Mouse (Mus musculus): ENCODE results near the gene Vipas39. TPM values are rescaled to one million over a fixed set of nuclear protein-coding genes. Genes with fewer than 3 reads are reported as not detected.
A peak's percentile ranks its signal among the peaks of the same experiment; 100 is the strongest.
"Not testable (repeated sequence)": the region's sequence is repeated elsewhere in the genome, so short reads cannot be mapped to it uniquely, and the experiment has no call there.

Vipas39 gene
- total RNA-seq, 2 experiments from 2014 or later = 35.9 to 40.3 TPM

DNA sequence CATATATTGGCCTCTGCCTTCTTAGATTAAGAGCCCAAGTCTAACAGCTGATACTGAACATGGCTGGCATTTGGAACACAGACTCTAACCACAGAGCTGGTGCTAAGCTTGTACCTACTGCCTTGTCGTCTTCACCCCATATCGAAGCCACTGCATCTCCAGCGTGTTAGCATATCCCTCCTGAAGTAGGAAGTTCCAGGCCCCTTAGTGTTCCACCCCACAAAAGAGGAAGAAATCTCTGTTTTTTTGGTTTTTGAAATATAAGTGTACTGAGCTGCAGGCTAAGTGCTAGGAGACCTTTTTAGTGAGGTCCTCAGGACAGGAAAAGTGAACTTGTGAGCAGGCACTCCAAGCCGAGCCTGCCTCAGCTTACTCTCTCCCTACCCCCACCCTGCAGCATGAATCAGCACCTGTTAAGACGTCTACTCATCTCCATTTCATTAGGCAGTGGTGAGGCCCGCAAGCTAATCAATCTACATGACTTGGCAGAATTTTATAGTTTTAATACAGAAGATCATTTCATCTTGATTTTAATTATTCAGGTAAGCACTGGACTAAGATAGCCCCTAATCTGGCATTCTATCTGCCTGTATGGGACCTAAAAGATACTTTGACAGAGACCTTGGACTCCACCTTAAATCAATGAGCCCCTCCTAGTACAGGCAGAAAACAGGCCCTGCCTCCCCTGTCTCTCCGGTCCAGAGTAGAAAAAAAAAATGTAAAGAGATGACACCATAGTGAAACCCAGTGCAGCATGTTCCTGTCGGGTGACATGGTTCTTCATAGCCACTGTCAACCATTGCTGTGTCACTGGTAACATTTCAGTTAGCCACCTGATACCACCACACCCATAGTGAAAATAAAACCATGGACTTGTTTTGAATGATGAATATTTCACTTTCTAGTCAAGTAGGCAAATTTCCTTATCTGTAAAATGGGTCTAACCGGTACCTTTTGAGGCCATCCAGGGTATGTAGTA lies 9.1 kb upstream of the Vipas39 start:
- DNase-seq (ENCODE audit: low spot score in 2 of 2) = no peak

DNA sequence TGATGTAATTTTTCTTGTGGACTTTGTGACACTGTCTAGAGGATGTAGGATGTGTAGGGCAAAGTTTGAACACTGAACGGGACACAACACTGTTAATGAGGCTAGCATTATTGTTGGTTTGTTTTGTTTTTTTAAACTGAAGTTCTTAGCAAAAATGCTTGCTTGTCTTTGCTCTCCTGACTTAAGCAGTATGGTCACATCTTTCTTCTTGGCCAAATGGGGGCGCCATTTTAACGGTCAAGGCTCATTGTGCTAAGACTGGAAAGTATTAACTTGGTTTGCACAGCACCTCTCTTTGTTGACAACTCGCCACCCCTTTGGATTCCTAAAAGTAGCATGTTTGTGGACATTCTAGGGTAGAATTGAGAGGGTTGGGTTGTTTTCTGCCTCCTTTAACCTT lies 1.6 kb upstream of the Vipas39 start:
- DNase-seq (ENCODE audit: low spot score in 2 of 2) = no peak

DNA sequence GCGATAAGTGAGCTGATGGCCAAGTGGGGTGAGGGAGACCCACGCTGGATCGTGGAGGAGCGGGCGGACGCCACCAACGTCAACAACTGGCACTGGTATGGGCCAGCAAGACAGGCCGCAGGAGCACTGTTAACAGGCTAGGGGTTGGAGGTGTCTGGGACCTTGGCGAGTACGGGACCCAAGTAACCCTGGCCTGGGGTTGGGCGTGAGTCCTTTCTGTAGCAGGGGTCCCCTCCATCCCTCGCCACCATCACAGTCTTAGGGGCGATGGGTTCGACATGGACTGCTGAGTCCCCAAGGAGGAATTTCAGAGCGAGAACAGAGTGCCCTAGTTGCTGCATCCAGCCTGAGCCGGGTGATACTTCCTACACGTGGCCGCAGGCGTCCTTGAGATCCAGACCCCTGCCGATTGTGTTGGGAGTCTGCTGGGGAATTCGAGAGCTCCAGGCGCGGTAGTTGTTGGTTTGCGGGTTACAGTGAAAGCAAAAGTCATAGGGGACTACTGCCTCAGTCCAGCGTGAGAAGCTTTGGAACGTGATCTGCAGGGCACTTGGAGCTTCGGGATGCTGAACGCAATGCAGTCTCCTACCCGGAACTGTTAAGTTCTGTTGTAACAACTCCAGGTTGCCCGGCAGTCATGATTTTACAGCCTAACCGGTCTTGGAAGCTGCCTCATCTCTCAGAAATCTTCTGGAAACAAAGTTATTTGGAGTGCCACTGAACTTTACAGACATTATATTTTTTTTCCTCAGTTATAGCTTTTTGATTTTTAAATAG lies 959 bp upstream of the Vipas39 start:
- DNase-seq (ENCODE audit: low spot score in 2 of 2) = peak in 1 of 2 experiments; percentile 36

DNA sequence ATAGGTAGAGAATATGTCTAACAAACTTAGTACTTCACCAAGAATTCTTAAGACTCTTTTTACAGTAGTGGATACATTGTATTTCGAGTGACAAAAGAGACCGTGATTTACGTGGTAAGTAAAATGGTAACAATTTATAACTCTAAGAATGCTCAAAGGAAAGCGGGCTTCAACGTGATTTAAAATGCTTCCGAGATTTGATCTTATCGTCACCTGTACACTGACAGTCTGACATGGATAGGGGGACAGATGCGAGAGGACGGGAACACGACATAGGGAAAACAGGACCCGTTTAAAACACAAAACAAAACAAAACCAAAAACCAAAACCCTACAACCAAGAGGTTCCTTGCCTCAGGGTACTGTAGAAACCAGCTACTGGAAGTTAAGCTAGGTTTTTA lies 612 bp downstream of the Vipas39 start:
- DNase-seq (ENCODE audit: low spot score in 2 of 2) = no peak

DNA sequence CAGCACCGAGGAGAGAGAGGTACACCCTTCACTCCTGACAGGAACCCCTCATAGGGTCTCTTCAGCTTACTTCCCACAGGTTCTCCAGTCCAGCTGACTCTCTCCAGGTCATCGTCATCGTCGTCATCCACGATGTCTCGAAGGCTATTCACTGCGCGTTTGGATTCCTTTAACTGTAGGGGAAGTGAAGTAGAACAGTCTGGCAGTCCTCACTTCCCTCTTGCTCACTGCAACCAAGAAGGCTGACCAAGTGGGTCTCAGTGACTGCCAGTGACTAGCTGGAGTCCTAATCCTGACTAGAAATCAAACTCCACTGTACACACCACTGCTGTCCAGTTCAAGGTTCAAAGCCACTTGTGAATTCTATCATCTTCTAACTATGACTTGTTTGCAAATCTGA lies 5.5 kb downstream of the Vipas39 start:
- no peak for DNase-seq (ENCODE audit: low spot score in 2 of 2)

DNA sequence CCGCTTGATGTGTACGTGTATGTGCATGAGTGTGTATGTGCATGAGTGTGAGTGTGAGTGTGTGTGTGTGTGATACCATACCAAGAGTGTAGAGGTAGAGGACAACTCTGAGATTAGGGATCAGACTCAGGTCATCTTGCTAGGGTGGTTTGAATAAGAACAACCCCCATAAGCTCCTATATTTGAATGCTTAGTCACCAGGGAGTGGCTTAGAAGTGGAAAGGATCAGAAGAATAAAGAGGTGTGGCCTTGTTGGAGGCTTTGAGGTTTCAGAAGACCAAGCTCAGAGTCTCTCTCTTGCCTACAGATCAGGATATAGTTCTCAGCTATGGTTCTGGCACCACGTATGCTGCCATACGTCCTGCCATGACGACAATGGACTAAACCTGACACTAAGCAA lies 9.4 kb downstream of the Vipas39 start:
- DNase-seq (ENCODE audit: low spot score in 2 of 2) = no peak

DNA sequence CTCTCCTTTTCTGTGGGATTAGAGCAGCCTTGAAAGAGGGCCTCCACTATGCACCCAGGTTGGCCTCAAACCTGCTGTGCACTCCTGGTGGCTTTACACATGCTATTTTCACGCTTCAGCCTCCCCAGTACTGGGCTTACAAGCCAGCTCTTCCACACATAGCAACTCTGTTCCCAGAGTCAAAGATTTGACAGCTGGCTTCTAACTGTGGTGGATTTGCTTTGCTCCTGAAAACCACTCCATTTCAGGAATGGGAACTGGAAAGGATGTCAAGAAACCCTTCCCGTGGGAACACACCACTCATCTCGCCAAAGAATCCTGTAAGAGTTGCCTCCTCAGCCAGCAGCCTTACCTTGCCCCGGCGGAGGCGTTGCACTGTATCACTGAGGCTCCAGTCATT lies 12.2 kb downstream of the Vipas39 start:
- DNase-seq (ENCODE audit: low spot score in 2 of 2) = no peak

DNA sequence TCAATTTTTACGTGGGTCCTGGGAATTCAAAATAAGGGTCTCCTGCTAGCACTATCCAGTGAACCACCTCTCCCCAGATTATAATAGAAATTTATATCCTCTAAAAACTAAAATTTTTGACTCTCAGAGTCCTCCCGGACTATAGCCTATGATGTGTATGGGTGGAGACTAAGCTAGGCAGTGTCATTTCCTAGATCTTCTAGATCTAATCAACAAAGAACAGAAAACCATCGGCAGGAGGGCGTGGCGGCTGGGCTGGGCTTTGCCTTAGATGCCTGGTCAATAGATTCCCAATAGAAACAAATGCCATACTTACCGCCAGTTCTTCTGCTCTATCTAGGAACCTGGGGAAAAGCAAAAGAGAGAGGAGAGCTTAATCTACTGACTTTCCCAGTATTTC lies 15.9 kb downstream of the Vipas39 start:
- no peak for DNase-seq (ENCODE audit: low spot score in 2 of 2)

DNA sequence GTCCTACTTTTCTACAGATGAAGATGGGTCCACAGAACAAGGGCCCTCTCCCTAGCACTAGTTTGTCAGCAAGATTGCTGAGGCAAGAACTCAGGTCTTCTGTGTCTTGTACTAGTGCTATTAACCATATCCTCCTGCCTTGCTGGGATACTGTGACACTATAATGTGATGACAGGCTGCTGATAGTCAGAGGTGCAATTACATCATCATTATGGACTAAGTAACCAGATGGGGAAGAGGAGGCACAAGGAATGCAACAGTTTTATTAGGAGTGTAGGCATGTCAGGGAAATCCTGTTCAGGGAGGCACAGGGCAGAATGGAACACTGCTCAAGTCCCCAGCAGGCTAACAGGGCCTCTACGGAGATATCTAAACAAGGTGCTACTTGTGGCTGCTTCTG lies 27.4 kb downstream of the Vipas39 start, which contains the start of gene Noxred1:
Noxred1 (minus strand) TSS at position 101 of the 400 bp plus-strand sequence.
- no peak for DNase-seq (ENCODE audit: low spot score in 2 of 2)

DNA sequence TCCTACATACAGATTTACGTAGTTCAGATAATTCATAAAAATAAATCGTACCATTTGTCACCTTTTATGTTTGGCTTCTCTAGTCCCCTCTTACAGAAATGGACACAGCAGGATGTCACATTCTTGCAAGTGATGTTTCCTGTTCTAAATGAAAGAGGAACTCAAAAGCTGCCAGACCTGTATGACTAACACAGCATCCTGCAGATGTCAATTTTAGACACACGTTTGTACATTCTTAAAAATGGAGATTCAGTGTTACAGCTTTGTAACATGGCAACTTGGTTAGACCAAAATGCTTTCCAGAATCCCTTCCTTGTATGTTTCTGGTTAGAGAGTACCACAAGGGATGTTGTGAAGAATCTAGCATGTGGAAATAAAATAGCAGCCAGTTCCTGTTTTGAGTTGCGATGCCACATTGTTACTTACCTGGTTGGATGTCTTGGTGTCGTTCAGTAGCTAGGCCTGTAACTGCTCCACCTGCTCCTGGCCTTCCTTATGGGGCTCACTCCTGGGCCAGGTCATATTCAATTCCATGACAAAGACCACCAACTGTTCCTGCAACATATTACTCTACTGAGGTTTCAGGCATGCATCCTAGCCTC lies 29.1 kb downstream of the Vipas39 start:
- no peak for DNase-seq (ENCODE audit: low spot score in 2 of 2)

DNA sequence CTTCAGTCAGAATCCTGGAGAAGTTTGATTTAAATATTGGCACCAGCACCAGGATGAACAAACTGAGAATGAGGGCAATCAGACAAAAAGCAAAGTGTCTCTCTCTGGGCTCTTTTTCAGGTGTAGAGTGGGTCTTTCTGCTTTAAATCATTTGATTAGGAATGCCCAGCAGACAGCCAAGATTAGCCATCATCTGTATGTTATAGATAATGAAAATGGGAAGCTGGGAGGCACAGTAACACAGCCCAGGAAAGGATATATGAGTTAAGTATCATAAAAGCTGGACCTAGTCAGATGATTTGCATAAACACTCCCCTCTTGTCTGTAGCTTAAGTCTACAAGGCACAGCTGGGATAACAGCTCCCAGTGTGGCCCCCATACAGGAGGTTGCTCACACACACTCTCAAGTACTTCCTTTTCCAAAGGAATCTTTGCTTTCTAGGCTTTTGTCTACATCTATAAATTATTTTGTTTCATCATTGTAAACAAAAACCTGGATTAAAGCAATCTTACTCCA lies 35.6 kb downstream of the Vipas39 start:
- no peak for DNase-seq (ENCODE audit: low spot score in 2 of 2)

DNA sequence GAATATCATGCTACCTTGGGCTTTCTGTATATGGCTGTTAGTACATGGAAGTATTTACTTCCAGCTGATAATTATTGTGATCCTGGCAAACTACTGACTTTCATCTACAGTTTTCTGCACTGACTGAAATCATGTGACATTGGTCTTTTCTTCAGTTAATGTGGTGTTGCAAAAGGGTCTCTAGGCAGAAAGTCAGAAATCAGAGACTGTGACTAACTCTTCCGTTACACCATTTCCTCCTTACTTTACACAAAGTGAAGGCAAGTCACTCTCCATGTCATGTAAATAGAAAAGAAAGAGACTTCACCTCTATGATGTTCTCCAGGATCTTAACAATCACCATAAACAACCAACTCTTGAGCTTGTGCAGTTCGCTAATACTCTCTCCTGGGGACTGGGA lies 36.4 kb downstream of the Vipas39 start:
- no peak for DNase-seq (ENCODE audit: low spot score in 2 of 2)

DNA sequence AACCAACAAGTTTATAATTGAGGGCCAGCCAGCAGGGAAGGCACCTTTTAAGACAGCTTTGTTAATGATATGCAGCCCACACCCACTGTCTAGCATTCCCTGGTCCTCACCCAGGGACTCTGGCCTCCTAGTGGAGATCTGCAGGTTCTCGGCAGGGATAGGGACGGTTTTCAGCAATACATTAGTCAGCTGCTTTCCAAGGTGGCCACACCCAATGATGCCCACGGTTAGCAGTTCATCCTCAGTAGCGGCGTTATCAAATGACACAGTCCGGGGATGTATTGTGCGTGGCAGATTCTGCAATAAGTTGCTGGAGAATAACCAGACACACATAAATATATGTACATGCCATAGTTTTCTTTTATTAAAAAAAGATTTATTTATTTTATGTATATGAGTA lies 39.3 kb downstream of the Vipas39 start:
- no peak for DNase-seq (ENCODE audit: low spot score in 2 of 2)

DNA sequence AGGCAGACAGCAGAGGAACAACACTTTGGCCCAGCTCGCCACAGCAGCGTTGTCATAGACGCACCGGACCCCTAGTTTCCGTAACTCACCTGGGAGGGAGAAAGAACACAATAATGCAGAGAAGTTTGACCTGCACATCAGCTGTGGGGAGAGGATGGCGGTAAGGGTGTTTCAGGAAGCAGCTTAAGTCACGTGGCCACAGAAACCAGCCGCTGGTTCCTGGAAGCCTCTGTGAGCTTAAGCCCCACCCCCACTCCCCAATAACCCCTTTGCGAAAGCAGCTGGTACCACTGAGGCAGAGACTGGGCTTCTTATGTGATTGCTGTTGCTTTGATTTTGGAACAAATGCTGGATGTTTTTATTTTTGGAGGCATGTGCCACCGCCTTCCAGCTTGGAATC lies 41.1 kb downstream of the Vipas39 start:
- DNase-seq (ENCODE audit: low spot score in 2 of 2) = no peak

DNA sequence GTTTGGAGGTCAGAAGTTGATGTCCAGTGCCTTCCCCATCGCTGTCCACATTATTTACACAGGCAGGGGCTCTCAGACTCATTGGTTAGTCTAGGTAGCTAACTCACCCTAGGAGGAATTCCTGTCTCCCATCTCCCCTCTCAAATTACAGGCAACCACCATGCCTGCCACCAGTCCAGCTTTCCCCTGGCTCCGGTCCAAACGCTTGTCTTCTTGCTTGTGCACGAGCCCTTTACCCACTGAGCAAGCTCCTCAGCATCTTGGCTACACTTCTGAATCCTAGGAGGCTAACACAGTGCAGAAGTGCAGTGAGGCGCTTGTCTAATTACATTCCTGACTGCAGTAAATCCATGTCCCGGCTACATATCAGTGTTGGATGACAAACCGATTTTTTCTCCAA lies 46.7 kb downstream of the Vipas39 start:
- no peak for DNase-seq (ENCODE audit: low spot score in 2 of 2)

DNA sequence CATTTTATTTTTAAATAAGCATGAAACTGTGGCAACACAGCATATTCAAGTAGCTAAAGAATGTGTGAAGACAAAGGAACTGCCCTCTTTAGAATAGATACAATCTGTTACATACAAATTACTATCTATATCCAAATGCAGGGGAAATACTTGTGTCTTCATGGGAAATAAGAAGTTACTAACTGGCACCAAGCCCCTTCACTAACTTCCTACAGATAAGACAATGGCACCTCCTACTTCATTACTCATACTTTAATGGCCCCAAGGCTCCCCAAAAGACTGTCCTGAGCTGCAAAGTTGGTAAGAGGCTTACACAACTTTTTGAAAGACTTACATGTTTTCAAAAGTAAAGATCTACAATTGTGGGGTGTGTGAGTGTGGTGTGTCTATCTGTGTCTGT lies 48.5 kb downstream of the Vipas39 start:
- no peak for DNase-seq (ENCODE audit: low spot score in 2 of 2)

DNA sequence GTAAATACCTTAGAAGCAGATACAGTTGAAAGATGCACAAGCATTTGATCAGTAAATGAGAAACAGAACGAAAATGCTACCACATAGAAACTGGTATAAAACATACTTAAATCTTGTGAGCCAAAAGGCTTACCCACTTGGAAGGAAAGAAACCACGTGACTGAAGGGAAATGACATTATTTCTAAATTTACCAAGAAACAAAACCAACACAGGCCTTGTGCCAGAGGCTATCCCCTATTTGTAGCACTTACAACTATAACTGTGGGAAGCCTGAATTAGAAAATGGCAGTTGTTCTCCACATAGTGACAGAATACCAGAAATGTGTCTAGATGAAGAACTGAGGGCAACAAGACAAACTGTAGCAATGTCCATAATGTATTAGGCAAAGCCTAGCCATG lies 50.0 kb downstream of the Vipas39 start:
- DNase-seq (ENCODE audit: low spot score in 2 of 2) = no peak

DNA sequence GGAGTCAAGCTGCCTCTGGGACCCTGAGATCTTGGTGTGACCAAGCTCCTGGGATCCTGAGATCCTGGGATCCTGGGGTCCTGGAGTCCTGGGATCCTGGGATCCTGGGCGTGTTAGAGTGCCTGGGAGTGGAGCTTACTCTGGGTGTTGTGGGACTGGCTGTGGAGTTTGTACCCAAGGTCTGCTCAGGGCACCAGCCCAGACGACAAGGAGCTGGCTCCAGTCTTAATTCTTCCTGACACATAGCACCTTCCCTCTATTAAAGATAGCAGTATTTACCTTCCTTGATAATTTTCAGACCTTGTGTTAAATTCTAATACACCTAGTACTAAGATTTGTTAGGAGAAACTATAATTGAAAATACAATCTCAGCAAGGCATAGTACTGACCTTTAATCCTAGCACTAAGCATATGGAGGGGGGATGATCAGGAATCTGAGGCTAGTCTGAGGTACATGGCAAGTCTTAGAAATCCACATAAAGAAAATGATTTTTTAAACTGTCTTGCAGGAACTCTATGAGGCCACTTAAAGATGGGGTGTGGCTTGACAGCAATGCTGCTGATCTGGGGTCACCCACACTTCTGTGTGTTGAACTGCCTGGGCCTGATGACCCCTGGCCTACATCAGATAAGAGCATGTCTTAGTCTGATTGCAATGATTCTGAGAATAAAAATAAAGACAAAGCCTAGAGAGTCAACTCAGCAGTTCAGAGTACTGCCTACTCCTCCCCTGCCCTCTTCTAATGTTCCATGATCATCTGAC lies 53.0 kb downstream of the Vipas39 start:
- DNase-seq (ENCODE audit: low spot score in 2 of 2) = no peak

DNA sequence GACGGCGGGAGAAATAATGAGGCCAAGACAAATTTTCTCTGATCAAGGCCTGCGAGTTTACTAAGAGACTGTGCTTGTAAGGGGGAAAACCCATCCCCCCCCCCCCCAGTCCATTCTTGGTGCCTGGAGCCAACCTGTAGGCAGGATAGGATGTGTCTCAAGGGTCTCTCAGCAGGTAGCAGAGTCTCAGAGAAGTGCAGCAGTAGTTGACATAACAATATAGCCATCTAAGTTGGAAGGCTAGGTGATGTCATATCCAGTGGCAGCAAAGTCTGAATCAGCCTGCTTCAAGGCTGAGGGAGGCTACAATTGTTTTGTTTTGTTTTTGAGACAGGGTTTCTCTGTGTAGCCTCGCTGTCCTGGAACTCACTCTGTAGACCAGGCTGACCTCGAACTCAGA lies 60.3 kb downstream of the Vipas39 start:
- DNase-seq (ENCODE audit: low spot score in 2 of 2) = not testable (repeated sequence)

DNA sequence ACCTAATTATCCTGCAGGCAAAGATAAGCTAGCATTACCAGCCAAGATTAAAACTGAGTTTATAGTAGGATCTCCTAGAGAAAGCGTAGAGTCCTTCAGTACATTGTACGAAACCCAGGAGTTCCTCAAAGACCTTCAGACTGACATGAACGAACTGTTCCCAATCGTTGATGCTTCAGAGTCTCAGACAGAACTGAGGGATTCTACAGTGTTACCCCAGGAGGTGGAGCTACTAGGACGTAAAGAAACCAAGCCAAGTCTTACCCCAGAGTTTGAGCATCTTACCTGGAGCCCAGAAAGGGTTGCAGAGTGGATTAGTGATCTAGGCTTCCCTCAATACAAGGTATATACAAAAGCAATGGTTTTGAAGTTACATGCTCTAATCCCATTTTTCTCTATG lies 64.4 kb downstream of the Vipas39 start:
- no peak for DNase-seq (ENCODE audit: low spot score in 2 of 2)

All from adrenal gland, adult 18-20 months (tissue).